ENCODE assay signal across 8 mouse cellular contexts in genomic region chr12:105483503-105483902, GRCm38 (mm10). TPM values are rescaled to one million over a fixed set of nuclear protein-coding genes. Genes with fewer than 3 reads are reported as not detected.
DNase-seq lines count a peak whose midpoint lies in the region.

No protein-coding gene starts in this region.

- DNase-seq in embryo, embryonic 10 days (ENCODE audit: low spot score): peak; percentile 48
- DNase-seq in embryo, embryonic 9.5 days (ENCODE audit: extremely low spot score): no peak
- peak; percentile 22 for DNase-seq in thymus, postnatal 0 days (ENCODE audit: low spot score)
- no peak for DNase-seq in thymus, postnatal 36 days
- peak; percentile 48 for DNase-seq in induced T-regulatory cell, adult 2 months (ENCODE audit: low read depth)
- DNase-seq in retina, embryonic 14.5 days (ENCODE audit: low spot score): peak; percentile 80
- DNase-seq in layer of hippocampus, adult 11-12 months (ENCODE audit: low spot score): no peak
- no peak for DNase-seq in spleen, postnatal 10 days (ENCODE audit: low spot score in 2 of 2)

RNA-seq across cellular contexts. Expression of gene D430019H16Rik, which starts 29.8 kb away (rescaled TPM):
- polyA plus RNA-seq in thymus, postnatal 0 days (2015; fragmentation: Nextera tagmentation; extraction: Ambion mirVana): 0.19 and 0.36 TPM in 2 replicates

Comparison
In these comparisons a context has a peak if more than half of its experiments do, and no peak if none do; other contexts are left out.
1. DNase-seq: peak in embryo, embryonic 10 days (single experiment), thymus, postnatal 0 days (single experiment), induced T-regulatory cell, adult 2 months (single experiment) and retina, embryonic 14.5 days (single experiment); none in embryo, embryonic 9.5 days (single experiment), thymus, postnatal 36 days (0 of 2), layer of hippocampus, adult 11-12 months (single experiment) and spleen, postnatal 10 days (0 of 2).